Mouse (Mus musculus) right cerebral cortex, postnatal 14 days (tissue): ENCODE measurements around the gene Gsdma.
"Not testable (repeated sequence)": the region's sequence is repeated elsewhere in the genome, so short reads cannot be mapped to it uniquely, and the experiment has no call there.

Experiments
- DNase-seq: peaks from one replicate; pipeline ENCODE4 v3.0.0; 2022

The Gsdma gene

GRCm38 (mm10) chr11:98711046-98711434, 46.9 kb downstream of the Gsdma start:
- DNase-seq, result no peak

- DNase-seq, result not testable (repeated sequence)
Observed at GRCm38 (mm10) chr11:98712009-98712408, 47.9 kb downstream of the Gsdma start.

- DNase-seq, result no peak
Observed at GRCm38 (mm10) chr11:98713703-98714102, 49.6 kb downstream of the Gsdma start.

- no peak for DNase-seq
Observed at GRCm38 (mm10) chr11:98715946-98716345, 51.8 kb downstream of the Gsdma start.

GRCm38 (mm10) chr11:98717904-98718303, 53.8 kb downstream of the Gsdma start:
- peak; percentile 82 for DNase-seq

- no peak for DNase-seq
Observed at GRCm38 (mm10) chr11:98720756-98721155, 56.6 kb downstream of the Gsdma start.

- no peak for DNase-seq
Observed at GRCm38 (mm10) chr11:98721458-98722226, 57.5 kb downstream of the Gsdma start.

GRCm38 (mm10) chr11:98723098-98723497, 58.9 kb downstream of the Gsdma start:
- no peak for DNase-seq

- no peak for DNase-seq
Observed at GRCm38 (mm10) chr11:98725926-98726506, 61.9 kb downstream of the Gsdma start.
